Mouse (Mus musculus) kidney, adult 8-10 months (tissue): ENCODE results near the gene Acat2.
"Not testable (repeated sequence)": the region's sequence is repeated elsewhere in the genome, so short reads cannot be mapped to it uniquely, and the experiment has no call there.

ENCODE experiments used
- DNase-seq, 2 experiments: peaks; one replicate each; pipeline ENCODE4 v3.0.0; 2022

Acat2 gene

DNA sequence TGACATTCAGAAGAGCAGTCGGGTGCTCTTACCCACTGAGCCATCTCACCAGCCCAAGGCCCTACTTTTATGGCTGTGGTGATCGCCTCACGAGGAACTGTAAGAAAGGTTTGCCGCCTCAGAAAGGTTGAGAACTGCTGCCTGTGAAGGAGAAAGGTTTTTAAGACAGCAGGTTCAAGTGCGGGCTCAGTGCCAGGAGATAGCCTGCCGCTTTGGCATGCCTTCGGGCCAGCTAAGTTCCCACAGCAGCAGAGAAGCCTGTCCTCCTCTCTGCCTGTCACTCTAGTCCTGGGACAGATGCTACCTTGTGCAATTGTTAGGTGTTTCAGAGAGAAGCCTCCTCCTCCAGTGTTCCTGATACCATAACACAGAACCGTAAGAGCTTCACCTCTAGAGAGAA is 3.9 kb downstream of the Acat2 start:
- peak in 1 of 2 experiments; percentile 48 for DNase-seq

DNA sequence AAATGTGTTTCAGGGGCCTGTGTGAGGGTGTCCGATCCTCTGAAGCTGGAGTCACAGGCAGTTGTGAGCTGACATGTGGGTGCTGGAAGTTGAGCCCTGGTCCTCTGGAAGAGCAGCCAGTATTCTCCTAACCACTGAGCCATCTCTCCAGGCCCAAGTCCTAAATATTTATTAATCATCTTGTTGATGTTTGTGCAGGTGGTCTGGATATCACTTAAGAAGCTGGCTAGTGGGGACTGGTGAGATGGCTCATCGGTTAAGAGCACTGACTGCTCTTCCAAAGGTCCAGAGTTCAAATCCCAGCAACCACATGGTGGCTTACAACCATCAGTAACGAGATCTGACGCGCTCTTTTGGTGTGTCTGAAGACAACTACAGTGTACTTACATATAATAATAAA is 10.9 kb downstream of the Acat2 start:
- DNase-seq = no peak

DNA sequence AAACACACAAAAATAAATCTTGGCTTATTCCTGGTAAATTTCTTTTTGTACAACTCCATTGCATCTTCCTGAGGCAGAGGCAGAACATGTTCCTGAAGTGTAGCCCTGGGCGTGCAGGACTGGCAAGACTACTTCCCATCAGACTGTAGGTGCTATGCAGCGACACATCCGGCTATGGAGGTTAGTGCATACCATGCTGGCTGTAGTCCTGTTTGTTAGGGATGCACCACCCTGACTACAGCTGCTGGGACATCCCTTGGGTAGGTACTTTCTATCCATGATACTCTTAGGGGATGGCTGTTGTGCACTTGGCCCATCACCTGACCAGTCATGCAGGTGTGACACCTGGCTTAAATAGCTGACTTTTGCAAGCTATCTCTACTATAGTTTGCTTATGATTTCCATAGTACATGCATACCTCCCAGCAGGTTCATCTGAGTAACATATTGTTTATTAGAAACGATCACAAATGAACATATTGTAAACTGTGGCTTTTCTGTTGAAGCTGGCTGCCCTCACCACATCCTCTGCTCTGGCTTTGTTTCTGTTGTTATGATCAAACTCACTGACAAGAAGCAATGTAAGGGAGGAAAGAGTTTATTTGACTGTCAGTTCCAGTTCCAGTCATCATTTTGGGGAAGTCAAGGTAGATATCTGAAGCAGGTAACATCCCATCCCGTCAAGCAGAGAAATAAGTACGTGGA is 17.9 kb downstream of the Acat2 start:
- DNase-seq = no peak

DNA sequence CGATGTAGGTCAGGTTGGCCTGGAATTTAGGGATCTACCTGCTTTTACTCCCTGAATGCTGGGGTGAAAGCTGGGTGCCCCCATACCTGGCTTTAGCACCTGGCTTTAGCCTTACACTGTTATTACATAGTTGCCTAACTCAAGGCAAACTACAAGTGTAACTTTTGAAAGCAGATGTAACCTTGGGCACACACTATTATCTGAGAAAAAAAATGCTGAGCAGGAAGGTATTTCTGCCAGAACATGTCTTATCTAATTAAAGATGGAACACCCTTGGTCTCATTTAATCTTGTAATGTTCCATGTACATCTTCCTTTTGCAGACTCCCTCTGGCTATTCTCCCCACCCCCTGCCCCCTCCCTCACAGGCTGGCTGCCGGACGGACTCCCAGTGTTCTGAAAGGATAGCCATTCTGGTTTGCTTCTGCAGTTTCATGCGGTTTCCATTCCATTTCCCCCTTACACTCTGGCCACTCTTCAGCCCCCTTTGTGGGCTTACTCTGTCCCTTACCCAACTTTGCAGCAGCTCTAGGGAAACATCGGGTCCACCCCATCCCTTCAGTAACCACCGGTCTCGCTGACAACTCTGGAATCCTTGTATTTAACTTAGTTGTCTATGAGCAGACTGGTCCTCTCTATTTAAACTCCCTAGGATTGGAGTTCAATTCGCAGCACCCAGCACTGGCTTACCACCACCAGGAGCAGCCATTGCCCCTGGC is 18.8 kb downstream of the Acat2 start:
- no peak for DNase-seq

DNA sequence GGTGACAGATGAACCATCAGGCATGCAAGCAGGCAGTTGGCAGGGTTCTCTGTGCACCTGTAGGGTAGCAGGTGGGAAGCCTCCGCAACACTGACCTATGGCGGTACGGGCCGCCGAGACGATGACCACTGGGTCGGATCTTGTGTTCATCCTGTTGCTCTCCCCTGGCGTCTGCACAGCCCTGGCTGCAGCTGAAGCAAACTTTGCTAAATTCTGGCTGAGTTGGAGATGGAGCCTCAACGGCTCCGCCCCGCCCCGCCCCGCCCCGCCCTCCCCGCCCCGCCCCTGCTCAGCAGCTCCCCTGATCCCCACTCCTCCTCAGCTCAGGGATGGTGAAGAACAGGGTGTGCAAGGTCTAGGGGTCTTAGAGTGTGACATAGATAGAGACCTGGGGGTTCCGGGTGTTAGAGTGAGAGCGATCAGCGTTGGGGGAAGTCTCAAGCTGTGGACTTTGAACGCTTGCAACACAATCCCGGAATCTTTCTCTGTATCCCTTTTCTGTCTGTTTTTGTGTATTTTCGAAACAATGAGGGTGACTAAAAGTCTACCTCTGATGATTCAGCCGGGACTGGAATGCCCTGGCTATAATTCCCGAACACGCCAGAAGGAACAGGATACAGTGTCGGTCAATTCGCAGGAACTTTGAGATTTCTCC is 20.3 kb downstream of the Acat2 start, which contains the start of gene Acat3:
Acat3 (minus strand) TSS at position 450 of the 655 bp plus-strand sequence.
- peak; percentile 26 to 40 for DNase-seq

DNA sequence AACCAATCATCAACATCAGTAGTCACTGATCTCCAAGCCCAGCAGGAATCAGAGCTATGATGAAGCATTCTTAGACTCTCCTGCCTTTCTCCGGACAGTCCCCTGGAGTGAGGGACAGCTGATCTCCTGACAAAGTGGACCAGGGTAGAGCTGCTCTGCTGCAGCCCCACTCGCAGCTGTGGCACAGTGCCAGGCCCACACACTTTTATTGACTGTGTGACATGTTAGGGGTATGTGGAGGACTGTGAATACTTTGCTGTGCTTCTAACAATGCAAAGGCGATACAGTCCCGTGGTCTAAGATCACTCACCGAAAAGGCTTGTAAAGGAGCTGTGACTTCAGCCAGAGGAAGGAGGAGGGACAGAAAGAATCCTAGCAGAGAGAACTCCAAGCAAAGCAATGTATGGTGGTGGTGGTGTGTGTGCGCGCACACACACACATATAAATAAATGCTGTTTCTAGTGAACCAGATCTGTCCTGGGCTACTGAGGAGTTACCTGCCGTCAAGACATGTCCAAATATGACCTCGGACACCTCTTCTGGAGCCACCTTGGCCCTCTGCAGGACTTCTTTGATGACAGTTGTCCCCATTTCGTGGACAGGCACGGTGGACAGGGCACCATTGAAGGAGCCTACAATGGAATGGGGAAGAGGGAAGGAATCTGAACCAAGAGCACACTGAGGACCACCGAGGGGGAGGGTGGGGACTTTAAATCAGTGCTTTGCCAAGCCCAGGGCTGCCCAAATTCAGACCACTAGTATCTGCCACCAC is 21.0 kb downstream of the Acat2 start:
- DNase-seq = not testable (repeated sequence)

DNA sequence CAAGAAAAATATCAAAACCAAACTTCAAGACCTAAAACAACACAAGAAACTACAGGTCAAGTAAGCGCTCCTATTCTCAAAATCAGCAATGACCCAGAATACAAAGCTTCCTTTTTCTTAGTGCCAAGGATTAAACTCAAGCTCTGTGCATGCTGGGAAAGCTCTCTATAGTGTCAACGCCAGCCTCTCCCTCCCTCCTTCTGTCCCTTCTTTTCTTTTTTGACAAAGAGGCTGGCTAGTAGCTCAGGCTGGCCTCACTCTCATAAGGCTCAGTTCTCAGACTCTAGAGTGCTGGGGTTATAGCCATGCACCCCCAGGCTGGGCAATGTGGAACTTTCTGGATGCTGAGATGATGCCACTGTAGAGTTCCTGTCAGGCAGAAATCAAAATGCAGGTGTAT is 22.5 kb downstream of the Acat2 start:
- DNase-seq = no peak

DNA sequence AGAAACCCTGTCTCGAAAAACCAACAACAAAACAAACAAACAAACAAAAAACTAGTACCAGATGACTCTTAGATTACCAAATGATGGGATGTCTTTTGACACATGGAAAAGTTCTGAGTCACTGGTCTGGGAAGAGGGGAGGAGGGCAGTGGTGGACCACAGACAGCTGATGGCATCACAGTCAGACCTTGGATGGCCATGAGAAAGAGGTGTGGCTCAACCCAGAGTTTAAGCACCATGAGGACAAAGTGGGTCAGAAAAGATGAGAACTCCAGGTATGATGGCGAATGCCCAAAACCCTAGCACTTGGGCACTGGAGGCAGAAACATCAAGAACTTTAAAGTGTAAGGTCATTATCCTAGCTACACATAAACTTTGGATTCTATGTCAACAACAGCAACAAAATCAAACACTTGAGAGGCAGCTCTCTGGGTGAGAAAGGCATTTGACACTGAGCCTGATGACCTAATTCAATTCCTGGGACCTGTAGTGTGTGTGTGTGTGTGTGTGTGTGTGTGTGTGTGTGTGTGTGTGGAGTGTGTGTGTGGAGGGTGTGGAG is 23.1 kb downstream of the Acat2 start:
- no peak for DNase-seq

DNA sequence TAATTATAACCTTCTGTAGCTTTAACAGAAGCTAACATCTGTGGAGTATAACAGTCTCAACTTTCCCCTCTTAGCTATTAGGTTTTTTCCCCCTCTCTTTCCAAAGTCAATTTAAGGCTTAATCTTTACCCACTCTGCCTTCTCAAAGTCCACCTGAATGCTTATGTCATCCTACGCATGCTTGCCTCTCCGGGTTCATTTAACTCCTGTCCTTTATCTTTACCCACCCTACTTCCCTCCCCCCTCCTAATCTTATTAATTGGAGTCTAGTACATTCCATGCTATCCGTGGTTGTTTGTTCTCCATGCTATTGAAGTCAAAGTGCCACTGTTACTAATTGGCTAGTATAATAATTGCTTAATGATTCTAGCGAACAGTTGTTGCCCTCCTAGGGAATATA is 24.8 kb downstream of the Acat2 start:
- peak; percentile 32 to 77 for DNase-seq

DNA sequence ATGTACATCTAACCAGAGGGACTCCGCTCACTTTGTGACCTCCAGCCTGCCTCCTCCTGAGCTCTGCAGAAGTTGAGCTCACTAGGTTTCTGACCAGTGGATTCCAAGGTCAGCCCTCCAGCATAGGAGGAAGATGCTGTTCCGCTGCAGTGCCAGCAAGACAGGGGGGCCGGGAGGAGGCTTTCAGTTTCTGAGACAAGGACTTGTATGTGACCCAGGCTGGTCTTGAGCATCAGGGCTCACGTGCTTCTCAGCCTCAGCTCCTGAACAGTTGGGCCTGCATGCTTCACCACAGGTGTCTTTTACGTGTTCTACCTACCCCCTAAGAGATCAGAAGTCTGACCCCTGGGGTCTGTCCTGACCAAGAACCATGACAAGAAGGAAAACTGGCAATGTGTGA is 29.0 kb downstream of the Acat2 start:
- not testable (repeated sequence) for DNase-seq

DNA sequence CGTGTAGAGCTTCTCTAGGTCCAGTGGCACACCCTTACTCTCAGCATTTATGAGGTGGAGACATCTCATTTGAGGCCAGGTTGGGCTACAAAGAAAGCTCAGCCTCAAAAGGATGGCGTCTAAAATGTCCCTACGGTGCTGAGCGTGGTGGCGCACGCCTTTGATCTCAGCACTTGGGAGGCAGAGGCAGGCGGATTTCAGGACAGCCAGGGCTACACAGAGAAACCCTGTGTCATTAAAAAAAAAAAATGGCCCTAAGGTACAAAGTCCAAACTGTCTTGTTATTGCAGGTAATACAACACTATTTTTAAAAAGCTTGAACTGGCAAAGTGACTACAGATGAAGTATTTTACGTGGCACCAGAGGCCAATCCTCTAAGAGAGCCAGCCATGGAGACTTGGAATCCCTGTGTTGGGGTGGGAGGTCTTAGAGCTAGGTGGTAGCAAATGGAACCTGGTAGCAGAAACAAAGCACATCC is 34.8 kb downstream of the Acat2 start:
- DNase-seq = no peak

DNA sequence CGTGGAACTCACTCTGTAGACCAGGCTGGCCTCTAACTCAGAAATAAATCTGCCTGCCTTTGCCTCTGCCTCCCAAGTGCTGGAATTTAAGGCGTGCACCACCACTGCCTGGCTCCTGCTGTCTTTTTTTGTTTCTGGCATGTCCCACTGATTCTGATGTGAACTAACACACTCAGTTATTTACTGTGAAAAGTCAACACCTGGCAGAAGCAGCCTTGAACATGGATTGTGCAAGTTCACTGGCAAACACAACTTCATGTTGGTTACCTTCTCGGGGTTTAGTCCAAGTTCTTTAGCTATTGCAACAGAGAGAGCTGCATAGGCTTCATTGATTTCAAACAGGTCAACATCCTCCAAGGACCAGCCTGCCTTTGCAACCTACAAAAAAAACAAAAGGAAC is 35.5 kb downstream of the Acat2 start:
- DNase-seq = no peak

DNA sequence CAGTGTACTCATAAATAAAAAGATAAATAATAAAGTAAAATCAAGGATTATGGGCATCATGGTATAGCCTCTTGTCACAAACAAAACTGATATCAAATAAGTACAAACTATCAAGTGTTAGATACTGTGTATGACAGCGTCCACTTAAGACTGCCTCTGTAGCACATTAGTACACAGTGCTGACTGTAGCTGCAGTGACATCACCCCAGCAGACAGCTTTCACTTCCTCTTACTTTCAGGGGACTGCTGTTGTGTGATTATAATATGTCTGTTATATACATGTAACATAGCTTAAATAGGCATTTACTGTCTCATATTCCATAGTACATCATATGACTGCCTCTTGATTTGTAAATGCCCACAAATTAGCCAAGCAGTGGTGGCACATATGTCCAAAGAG is 39.5 kb downstream of the Acat2 start:
- no peak for DNase-seq

DNA sequence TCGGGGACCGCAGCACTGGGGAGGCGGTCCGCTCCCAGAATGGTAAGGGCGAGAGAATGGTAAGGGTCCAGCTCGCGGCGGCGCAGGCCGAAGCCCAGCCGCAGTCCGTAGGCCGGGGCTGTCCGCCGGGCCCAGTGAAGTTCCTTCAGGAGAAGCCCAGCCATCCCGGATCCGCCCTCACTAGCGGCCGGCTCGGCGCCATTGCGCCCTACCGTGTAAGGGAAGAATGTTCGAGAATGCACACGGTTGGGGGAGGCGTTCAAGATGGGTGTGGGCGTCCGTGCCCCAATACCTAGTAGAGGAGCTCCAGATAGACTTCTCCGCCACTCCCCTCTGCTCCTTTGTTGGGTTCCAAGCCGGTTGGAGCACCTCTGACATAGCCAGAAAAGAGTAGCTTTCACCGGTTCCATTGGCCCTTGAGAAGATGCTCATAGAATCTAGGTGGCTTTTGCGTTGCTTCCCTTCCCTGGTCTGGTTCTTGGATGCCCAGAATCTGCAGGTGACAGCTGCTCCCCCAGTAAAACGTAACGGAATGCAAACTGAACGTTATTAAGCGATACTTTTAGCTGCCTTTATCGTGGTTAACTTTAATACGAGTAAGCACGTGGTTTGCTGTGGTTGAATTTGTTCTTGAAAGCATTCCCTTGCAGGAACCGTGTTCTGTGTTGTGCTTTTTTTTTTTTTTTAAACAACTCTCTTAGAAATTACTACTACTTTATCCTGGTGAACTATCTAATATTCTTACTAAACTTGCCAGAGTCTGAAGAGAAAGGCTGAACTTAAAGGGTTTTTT is 43.8 kb downstream of the Acat2 start:
- no peak for DNase-seq

DNA sequence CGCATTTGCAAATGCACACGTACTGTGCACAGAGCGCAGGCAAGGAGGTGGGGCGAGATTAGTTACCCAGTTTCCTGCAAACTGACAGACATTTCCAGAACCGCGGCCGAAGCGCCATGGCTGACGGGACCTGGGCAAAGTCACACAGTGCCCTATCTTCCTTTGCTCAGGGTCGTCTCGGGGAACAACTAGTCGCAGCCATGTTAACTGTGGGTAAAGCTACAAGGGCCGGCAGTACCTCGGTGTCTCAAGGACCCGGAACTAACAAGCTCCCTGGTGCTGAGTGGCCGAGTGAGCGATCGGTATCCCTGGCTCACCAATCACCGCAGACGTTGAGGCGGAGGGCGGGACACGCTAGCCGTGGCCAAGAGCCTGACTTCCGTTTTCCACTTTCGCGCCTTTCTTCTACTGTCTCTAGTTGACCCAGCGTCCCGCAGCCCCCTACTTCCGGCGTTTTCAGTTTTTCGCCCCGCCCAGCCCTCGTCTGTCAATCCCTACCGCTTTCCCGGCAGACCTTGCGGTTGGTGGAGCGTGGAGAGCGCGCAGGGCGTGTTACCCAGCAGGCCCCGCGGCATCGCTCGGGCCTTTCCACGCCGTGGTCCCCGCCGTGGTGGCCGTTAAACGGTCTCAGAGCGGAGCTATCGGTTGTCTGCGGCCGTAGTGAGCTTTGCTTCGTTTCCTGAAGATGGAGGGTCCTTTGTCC is 44.5 kb downstream of the Acat2 start, which contains the start of gene Mrpl18:
Mrpl18 (minus strand) TSS at position 465 of the 703 bp plus-strand sequence.
- DNase-seq = peak; percentile 99 to 100

DNA sequence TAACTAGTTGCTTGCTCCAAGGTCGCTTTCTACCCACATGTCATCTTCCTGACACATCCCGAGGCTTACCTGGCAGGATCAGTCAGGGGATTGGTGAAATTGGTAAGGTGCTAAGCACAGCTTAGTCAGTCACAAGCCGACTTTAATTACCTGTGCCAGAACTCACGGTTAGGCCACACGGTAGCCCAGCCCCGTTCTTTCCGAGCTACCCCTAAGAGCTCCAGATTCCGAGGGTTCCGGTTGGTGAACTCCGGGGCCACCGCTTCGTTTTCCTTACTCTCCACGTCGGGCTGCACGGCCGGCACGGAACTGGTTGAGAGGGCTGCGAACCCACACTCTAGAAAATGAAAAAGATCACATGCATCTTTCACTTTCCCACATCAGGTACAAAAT is 45.1 kb downstream of the Acat2 start, which contains the start of gene Tcp1:
Tcp1 (plus strand) TSS at position 214 of the 393 bp plus-strand sequence.
- peak in 1 of 2 experiments; percentile 28 for DNase-seq

DNA sequence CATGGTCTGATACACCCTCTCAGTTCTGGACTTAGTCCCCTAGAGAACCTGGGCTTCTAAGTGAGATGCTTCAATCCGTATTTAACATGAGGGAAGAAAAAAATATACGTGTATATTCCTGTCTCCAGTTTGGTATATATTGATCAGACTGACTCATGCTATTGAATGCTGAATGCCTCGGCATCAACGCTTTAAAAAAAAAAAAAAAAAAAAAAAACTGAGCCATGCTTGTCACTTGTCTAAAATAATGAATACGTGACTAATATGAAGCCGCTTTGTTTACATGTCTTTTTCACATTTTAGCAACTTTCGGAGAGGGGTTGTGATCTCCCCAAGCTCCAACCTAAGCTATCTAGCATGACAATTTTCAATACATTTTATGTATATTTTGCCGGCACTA is 50.2 kb downstream of the Acat2 start:
- no peak for DNase-seq

DNA sequence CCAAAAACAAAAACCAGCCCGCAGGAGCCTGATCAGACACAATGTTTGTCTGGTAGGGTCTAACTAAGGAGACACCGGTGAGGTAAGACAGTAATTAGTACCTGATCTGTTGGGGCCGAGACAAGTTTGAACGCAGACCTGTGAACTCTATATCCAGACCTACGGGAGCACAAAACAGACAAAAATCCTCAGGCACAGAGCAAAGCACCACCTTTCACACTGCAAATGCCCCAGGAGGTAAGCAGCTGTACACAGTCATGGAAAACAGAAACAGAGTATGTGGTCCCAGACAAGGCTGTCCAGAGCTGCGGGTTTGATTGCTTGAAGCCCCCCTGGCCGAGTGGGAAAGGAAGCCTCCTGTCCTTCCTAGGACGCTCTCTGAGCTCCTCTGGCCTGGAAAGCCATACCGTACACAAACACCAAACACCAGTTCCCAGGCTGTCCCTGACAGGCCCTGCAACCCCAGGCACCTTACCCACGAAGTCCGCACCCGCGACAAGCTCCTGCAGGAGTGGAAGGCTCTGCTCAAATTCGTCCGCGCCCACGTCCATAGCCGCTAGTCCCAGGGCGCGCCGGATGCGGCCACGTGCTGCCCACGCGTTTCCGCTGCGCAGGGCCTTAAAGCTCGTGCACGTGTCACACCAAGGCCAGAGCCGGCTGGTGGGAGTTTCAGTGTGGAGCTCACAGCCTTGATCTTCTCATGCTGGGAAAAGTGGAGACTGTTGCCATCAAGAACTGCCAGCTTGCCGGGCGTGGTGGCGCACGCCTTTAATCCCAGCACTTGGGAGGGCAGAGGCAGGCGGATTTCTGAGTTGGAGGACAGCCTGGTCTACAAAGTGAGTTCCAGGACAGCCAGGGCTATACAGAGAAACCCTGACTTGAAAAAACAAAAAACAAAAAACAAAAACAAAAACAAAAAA is 50.9 kb downstream of the Acat2 start, which contains the start of gene Pnldc1:
Pnldc1 (minus strand) TSS at position 870 of the 920 bp plus-strand sequence.
- no peak for DNase-seq

DNA sequence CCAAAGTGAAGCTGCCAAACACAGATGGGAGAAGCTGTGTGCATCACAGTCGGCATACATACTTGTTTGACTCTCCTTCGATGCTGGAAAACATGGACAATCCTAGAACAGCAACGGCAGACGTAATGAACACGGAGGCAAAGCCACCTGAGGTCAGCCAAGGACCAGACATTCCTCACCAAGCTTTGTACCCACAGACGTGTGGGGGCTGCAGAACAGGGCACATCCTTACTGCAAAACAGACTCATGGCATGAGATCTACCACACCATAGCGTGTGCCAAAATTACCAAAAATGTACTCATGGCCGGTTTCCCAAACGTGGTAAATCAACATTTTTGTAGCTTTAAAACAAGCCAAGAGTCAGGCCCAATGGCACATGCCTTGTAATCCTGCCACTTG is 54.1 kb downstream of the Acat2 start:
- DNase-seq = no peak

DNA sequence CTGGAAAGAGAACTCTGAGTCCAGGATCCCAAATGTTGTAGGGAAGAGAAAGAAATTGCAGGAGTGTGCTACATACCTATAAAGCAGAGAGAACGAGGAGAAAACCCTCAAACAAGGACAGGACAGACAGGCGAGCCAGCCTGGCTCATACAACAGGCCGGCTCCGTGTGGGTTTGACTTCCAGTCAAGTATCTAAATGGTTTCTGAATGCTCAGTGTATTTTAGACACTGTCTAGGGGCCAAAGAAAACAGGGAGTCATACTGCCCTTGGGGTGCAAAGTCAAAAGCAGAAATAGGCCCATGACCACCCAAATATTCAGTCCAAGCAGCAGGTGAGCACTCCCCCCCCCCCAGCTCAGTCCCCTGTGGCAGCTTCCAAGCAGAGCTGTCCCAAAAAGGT is 54.7 kb downstream of the Acat2 start:
- no peak for DNase-seq
